Mouse (Mus musculus) hindbrain, embryonic 16.5 days (tissue): ENCODE data around the gene Fam76a. TPM values are rescaled to one million over a fixed set of nuclear protein-coding genes. Genes with fewer than 3 reads are reported as not detected.
"Not testable (repeated sequence)": the region's sequence is repeated elsewhere in the genome, so short reads cannot be mapped to it uniquely, and the experiment has no call there.

Experiments used
- ATAC-seq: fragments of 200-750 bp; cut with Nextera tagmentation; 2 replicates; pipeline ENCODE4 v1.8.0; 2017; ENCODE audit warnings: moderate TSS enrichment, moderate library complexity
- H3K27ac ChIP-seq: fragments of 300-500 bp; sonication (generic); 2 replicates; pipeline ENCODE4 v1.5.1; 2014; ENCODE audit warnings: low read depth, mild to moderate bottlenecking, control low read depth, low read length, moderate library complexity
- H3K27me3 ChIP-seq: fragments of 300-500 bp; sonication (generic); replicated peaks from 2 replicates; pipeline ENCODE4 v1.6.1; 2014; ENCODE audit warnings: low read length; ENCODE audit not compliant: control insufficient read depth, insufficient read depth
- H3K36me3 ChIP-seq: fragments of 300-500 bp; sonication (generic); 2 replicates; pipeline ENCODE4 v1.6.1; 2014; ENCODE audit warnings: mild to moderate bottlenecking, low read length, moderate library complexity, mixed read lengths; ENCODE audit not compliant: control insufficient read depth, insufficient read depth
- H3K4me1 ChIP-seq: fragments of 300-500 bp; sonication (generic); 2 replicates; pipeline ENCODE4 v1.6.1; 2014; ENCODE audit warnings: low read depth, low read length; ENCODE audit not compliant: control insufficient read depth, insufficient read depth
- H3K4me2 ChIP-seq: fragments of 300-500 bp; sonication (generic); 2 replicates; pipeline ENCODE4 v1.6.1; 2014; ENCODE audit warnings: mild to moderate bottlenecking, low read length, control low read depth, moderate library complexity
- H3K4me3 ChIP-seq: fragments of 300-500 bp; sonication (generic); 2 replicates; pipeline ENCODE4 v1.5.1; 2014; ENCODE audit warnings: mild to moderate bottlenecking, low read length, control low read depth, moderate library complexity
- H3K9ac ChIP-seq: fragments of 300-500 bp; sonication (generic); 2 replicates; pipeline ENCODE4 v1.6.1; 2014; ENCODE audit warnings: low read depth, mild to moderate bottlenecking, control low read depth, low read length, moderate library complexity
- H3K9me3 ChIP-seq: fragments of 300-500 bp; sonication (generic); 2 replicates; pipeline ENCODE4 v1.6.1; 2014; ENCODE audit warnings: mild to moderate bottlenecking, low read length, moderate library complexity; ENCODE audit not compliant: control insufficient read depth
- WGBS: fragments of 180-500 bp; shearing (Covaris S2); extraction: QIAGEN DNeasy Blood & Tissue Kit; methylation state at CpG from one replicate; pipeline ENCODE4 v1.1.7; 2014; 5-methylcytosine and 5-hydroxymethylcytosine counted together
- polyA plus RNA-seq: library from polyadenylated mRNA; unstranded; fragments of >200 nt; fragmentation: Nextera tagmentation; extraction: Ambion mirVana; gene quantifications from 2 replicates; pipeline ENCODE4 v1.2.1, GENCODE M21; 2015

The Fam76a gene
- polyA plus RNA-seq, 1 experiment from 2014 or later: 40.6 TPM

DNA sequence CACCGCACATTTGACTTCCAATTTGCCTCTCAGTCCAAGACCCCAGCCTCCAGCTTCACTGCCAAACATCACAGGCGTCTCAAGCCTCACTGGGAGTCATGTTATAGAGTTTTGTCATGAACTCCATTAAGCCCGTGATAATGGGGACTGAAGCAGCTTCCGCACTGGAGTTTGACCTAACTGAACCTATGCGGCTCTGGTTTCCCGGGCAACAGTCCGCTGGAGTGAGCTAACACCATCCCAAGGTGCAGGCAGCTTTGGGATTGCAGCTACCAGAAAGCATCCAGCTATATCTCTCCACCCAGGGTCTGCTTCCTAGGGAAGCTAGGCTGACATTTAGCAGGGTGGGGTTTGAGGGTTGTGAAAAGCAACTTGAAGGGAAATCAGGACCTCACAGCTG, 12.3 kb upstream of the Fam76a start:
- Histone ChIP-seq H3K36me3 (no peaks in the 10 kb centered on the region), H3K4me2 (no peak overlapping the region)
- ATAC-seq: no peak

DNA sequence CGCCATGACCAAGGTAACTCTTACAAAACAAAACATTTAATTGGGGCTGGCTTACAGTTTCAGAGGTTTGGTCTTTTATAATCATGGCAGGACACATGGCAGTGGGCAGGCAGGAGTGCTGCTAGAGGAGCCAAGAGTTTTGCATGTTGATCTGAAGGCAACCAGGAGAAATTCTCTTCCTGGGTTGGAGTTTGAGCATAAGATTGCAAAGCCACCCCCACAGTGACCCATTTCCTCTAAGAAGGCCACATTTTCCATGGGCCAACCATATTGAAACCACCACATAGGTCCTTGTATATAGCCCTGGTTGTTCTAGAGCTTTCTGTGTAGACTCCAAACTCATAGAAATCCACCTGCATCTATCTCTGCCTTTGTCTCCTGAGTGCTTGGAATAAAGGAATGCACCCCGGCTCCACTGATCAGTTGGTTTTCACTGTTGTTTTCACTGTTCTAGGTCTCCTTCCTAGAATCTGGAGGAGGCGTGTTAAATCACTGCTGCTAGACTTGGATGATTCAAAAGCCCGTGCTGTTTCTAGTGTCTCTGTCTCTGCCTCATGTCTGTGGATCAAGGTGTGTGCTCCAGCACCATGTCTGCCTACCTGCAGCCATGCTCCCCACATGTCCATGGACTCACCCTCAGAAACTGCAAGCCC, 10.5 kb upstream of the Fam76a start:
- H3K27me3 ChIP-seq: no peaks in the 10 kb centered on the region
- ATAC-seq: no peak
- no peak overlapping the region for H3K27ac ChIP-seq
- H3K4me3 ChIP-seq: no peak overlapping the region
- H3K4me2 ChIP-seq: no peak overlapping the region
- H3K9me3 ChIP-seq: no peaks in the 10 kb centered on the region
- WGBS: 72% methylated on average over 4 of the region's 4 CpGs
- no peak overlapping the region for H3K9ac ChIP-seq
- no peaks in the 10 kb centered on the region for H3K36me3 ChIP-seq
- H3K4me1 ChIP-seq: peaks cover 1% of the 10 kb centered on the region; the same call in 1 of the 2 replicates

More for the DNA sequence above, 12.3 kb upstream of the Fam76a start:
- Histone ChIP-seq H3K27ac (no peak overlapping the region), H3K4me1 (peaks cover 12% of the 10 kb centered on the region), H3K27me3 (no peaks in the 10 kb centered on the region), H3K9ac (no peak overlapping the region), H3K9me3 (no peaks in the 10 kb centered on the region), H3K4me3 (no peak overlapping the region)
- 18% methylated on average over 7 of the region's 7 CpGs for WGBS

DNA sequence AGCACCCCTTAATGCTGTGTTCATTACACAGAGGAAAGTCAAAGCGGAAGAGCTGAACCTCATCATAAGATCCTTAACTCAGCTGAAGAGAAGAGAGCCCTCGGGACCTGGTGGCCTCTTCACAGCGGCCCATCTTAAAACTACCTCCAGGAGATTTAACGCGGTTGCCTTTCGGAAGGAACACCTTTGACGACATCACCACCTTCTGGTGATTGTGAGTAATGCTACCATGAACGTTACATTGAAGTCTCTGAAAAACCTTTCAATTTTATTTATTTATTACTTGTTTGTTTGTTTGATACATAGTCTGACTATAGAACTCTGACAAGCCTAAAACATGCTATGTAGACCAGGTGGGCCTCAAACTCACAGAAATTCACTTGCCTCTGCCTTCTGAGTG, 8.4 kb upstream of the Fam76a start:
- Histone ChIP-seq H3K4me1 (no peaks in the 10 kb centered on the region), H3K27ac (no peak overlapping the region), H3K9me3 (no peaks in the 10 kb centered on the region), H3K27me3 (no peaks in the 10 kb centered on the region), H3K36me3 (no peaks in the 10 kb centered on the region), H3K4me2 (no peak overlapping the region), H3K4me3 (no peak overlapping the region), H3K9ac (no peak overlapping the region)
- 8% methylated on average over 8 of the region's 8 CpGs for WGBS
- ATAC-seq: no peak

DNA sequence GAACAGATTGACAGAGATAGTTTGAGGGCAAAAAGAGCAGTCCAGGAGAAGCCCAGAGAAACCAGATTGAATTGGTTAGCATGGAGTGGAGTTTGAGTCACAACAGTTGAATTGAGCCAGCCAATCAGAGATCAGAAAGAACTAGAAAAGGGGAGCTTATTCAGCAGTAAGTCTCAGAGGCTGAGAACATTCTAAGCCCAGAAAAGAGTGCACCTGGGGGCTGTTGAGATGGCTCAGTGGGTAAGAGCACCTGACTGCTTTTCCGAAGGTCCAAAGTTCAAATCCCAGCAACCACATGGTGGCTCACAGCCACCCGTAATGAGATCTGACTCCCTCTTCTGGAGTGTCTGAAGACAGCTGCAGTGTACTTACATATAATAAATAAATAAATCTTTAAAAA, 4.2 kb upstream of the Fam76a start:
- not testable (repeated sequence) for ATAC-seq, H3K9ac ChIP-seq, H3K27me3 ChIP-seq, H3K4me3 ChIP-seq, H3K4me1 ChIP-seq, H3K27ac ChIP-seq, H3K4me2 ChIP-seq, H3K36me3 ChIP-seq, H3K9me3 ChIP-seq
- WGBS: 66% methylated on average over 2 of the region's 2 CpGs

DNA sequence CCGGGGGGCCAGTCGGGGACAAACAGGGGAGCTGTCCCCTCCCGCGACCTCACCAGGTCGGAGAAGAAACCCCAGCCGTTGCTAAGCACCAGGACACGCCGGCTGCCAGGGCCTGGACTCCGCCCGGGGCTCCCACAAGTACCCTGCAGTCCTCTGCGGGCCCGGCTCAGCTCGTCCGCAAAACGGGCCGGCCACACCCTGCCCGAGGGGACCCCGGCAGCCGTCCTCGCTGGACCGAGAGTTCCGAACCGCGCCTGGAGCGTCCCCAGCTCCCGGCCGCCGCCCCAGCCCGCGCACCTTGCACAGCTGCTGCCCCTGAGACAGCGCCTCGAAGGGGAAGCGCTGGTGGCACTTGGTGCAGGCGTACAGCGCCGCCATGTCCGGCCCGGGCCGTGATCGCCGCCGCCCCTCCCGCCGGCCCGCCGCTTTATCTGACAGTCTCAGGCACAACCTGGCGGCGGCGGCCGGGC, 262 bp downstream of the Fam76a start:
- Histone ChIP-seq H3K27ac (peak overlapping the region; percentile 94), H3K4me2 (peak overlapping the region; percentile 69), H3K9me3 (no peaks in the 10 kb centered on the region), H3K9ac (peak overlapping the region; percentile 98), H3K4me3 (peak overlapping the region; percentile 100), H3K36me3 (peaks cover 2% of the 10 kb centered on the region; the same call in 1 of the 2 replicates), H3K27me3 (no peaks in the 10 kb centered on the region), H3K4me1 (peaks cover 10% of the 10 kb centered on the region)
- WGBS: under 1% methylated on average over 37 of the region's 50 CpGs
- peak; percentile 38 for ATAC-seq

DNA sequence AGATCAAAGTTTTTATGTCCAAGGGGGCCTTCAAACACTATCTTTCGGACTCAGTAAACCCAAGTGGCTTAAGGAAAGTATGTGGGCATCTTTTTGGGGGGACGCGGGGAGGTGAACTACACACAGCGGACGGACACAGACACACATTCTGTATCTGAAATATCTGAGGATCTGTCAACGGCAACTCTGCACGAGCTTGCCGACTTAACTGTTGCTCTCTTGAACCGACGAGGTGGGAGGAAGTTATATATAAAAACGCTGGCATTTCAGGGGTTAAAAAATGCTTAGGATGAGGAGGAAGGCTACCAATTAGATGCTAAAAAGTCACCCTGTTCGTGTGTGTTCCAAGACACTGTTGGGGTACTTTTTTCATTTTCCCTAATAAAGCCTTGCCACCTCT, 870 bp downstream of the Fam76a start:
- ATAC-seq: no peak
- Histone ChIP-seq H3K9ac (peak overlapping the region; percentile 98), H3K4me1 (peaks cover 10% of the 10 kb centered on the region), H3K9me3 (no peaks in the 10 kb centered on the region), H3K4me3 (peak overlapping the region; percentile 100), H3K4me2 (peak overlapping the region; percentile 69), H3K27ac (no peak overlapping the region; the same call in 1 of the 2 replicates), H3K36me3 (peaks cover 2% of the 10 kb centered on the region; the same call in 1 of the 2 replicates), H3K27me3 (no peaks in the 10 kb centered on the region)
- WGBS: 43% methylated on average over 12 of the region's 12 CpGs

DNA sequence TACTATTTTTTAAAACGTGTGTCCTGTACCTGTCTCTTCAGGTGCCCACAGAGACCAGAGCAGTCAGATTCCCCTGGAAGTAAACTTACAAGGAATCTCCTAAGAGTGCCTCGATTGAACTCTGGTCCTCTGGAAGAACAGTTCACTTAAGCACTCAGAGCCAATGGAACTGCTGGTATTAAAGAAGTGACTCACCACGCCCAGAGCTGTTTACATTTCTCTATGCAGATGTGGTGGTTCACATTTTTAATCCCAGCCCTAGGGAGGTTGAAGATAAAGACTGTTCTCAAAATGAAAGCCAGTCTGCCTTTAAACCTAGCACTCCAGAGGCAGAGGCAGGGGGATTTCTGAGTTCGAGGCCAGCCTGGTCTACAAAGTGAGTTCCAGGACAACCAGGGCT, 2.2 kb downstream of the Fam76a start:
- H3K4me2 ChIP-seq: no peak overlapping the region
- no peak for ATAC-seq
- H3K27me3 ChIP-seq: no peaks in the 10 kb centered on the region
- 91% methylated on average over 4 of the region's 4 CpGs for WGBS
- H3K27ac ChIP-seq: no peak overlapping the region
- H3K4me3 ChIP-seq: no peak overlapping the region
- no peak overlapping the region for H3K9ac ChIP-seq
- peaks cover 10% of the 10 kb centered on the region for H3K4me1 ChIP-seq
- no peaks in the 10 kb centered on the region for H3K9me3 ChIP-seq
- H3K36me3 ChIP-seq: peaks cover 7% of the 10 kb centered on the region

DNA sequence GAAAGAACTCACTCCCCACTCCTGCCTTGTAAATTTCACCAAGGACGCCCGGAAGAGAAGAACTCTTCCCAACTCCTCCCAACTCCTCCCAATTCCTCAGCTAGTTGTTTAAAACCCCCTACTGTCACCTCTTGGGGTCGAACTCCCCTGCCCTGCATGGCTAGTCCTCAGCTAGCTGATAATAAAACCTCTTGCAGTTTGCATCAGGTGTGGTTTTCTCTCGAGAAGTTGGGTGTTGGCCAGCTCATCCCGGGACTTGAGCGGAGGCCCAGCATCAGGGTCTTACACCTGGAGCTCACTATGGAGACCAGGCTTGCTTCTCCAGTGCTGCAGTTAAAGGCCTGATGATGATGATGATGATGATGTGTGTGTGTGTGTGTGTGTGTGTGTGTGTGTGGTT, 3.9 kb downstream of the Fam76a start:
- not testable (repeated sequence) for H3K27ac ChIP-seq, H3K4me3 ChIP-seq, H3K9ac ChIP-seq, H3K4me2 ChIP-seq, H3K27me3 ChIP-seq, H3K4me1 ChIP-seq, ATAC-seq, H3K9me3 ChIP-seq
- H3K36me3 ChIP-seq: peaks cover 20% of the 10 kb centered on the region
- 84% methylated on average over 6 of the region's 6 CpGs for WGBS

DNA sequence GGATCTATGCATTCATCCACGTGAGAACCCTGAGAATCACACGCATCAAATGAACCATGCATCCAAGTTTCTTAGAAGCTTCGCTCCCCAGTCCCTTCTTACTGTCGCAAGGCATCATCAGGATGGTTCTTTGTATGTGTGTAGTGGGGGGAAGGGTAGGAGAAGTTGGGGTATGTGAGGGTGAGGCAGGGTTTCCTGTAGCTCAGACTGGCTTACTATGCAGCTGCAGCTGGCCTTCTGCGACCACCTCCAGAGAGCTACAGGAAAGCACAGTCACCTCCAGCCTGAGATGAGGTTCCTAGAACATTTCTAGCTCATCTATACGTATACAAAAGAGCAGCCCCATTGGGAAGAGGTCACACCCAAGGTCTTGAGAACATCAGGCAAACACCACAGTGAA, 10.2 kb downstream of the Fam76a start:
- Histone ChIP-seq H3K4me2 (no peak overlapping the region), H3K9me3 (no peaks in the 10 kb centered on the region), H3K27me3 (no peaks in the 10 kb centered on the region), H3K9ac (no peak overlapping the region), H3K36me3 (peaks cover 43% of the 10 kb centered on the region), H3K4me3 (no peak overlapping the region), H3K4me1 (no peaks in the 10 kb centered on the region), H3K27ac (no peak overlapping the region)
- 94% methylated on average over 6 of the region's 6 CpGs for WGBS
- no peak for ATAC-seq
